Mouse (Mus musculus): ENCODE data around the gene Ssxb1. TPM values are rescaled to one million over a fixed set of nuclear protein-coding genes. Genes with fewer than 3 reads are reported as not detected.
"Not testable (repeated sequence)": the region's sequence is repeated elsewhere in the genome, so short reads cannot be mapped to it uniquely, and the experiment has no call there.

Ssxb1 gene
- polyA plus RNA-seq (2012; rRNA removed): not detected in 2 replicates

- DNase-seq; H3K4me3 ChIP-seq (replicated peaks; ENCODE audit: extremely low read depth, low read depth, low read length); H3K4me1 ChIP-seq (ENCODE audit: control insufficient read depth, insufficient read depth, low read length): not testable (repeated sequence)
- 21% methylated on average over 1 of the region's 1 CpGs for WGBS
These were observed at the start of gene Ssxb1 for GRCm38 (mm10) chrX:8413005-8413404. TSS of gene Ssxb1 (plus strand) at chrX:8413305.

- not testable (repeated sequence) for H3K4me3 ChIP-seq (replicated peaks; ENCODE audit: extremely low read depth, low read depth, low read length); H3K4me1 ChIP-seq (ENCODE audit: control insufficient read depth, insufficient read depth, low read length); DNase-seq
- 10% methylated on average over 1 of the region's 1 CpGs for WGBS
These were observed 46.4 kb upstream of the Ssxb1 start, which contains the start of gene Ssxb9 for GRCm38 (mm10) chrX:8366678-8367077. TSS of gene Ssxb9 (plus strand) at chrX:8366978.

- WGBS: 61% methylated on average over 2 of the region's 2 CpGs
- DNase-seq; H3K4me1 ChIP-seq (ENCODE audit: control insufficient read depth, insufficient read depth, low read length); H3K4me3 ChIP-seq (replicated peaks; ENCODE audit: extremely low read depth, low read depth, low read length): not testable (repeated sequence)
These were observed 48.5 kb downstream of the Ssxb1 start, which contains the start of gene Ssxb2 for GRCm38 (mm10) chrX:8461626-8462025. TSS of gene Ssxb2 (minus strand) at chrX:8461726.

Other genes starting within 250 kb of the Ssxb1 start
- gene Tbc1d25, start 237.1 kb upstream of the Ssxb1 start, polyA plus RNA-seq (2012; rRNA removed): 16.6 and 21.0 TPM in 2 replicates
- gene Ebp, start 219.8 kb upstream of the Ssxb1 start, polyA plus RNA-seq (2012; rRNA removed): 104 and 106 TPM in 2 replicates
- 79.5 and 86.0 TPM in 2 replicates for gene Porcn, start 206.8 kb upstream of the Ssxb1 start, polyA plus RNA-seq (2012; rRNA removed)
- 26.3 and 33.1 TPM in 2 replicates for gene Ftsj1, start 160.9 kb upstream of the Ssxb1 start, polyA plus RNA-seq (2012; rRNA removed)
- 67.1 and 103 TPM in 2 replicates for gene Slc38a5, start 142.2 kb upstream of the Ssxb1 start, polyA plus RNA-seq (2012; rRNA removed)
- not detected in 2 replicates for gene Ssxb10, start 85.9 kb upstream of the Ssxb1 start, polyA plus RNA-seq (2012; rRNA removed)
- not detected in 2 replicates for gene Ssxb9, start 46.3 kb upstream of the Ssxb1 start, polyA plus RNA-seq (2012; rRNA removed)
- gene Ssxb2, start 48.4 kb downstream of the Ssxb1 start, polyA plus RNA-seq (2012; rRNA removed): not detected in 2 replicates
- not detected in 2 replicates for gene Gm14459, start 111.6 kb downstream of the Ssxb1 start, polyA plus RNA-seq (2012; rRNA removed)
- not detected in 2 replicates for gene Ssxb6, start 134.9 kb downstream of the Ssxb1 start, polyA plus RNA-seq (2012; rRNA removed)
- not detected in 2 replicates for gene Ssxb3, start 178.5 kb downstream of the Ssxb1 start, polyA plus RNA-seq (2012; rRNA removed)